In the genomic region with DNA sequence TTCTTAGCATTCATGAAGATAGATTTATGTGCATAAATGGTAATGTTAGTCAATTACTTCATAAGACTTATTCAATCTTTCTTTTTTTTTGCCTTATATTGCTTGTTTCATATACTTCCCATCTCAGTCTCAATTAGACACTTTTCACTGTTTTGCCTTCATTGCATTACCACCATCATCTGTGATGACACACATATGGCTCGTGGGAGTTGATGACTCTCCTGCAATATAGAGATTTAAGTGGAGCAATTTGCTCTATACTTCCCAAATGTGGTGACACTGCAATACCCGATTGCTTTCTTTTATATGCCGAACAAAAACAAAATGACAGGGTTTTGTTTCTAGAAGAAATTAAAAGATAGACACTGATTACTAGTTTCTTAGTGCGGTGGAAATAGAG, we compare ENCODE assay signal across 17 mouse cellular contexts.
"Had no signal": no experiment of that assay in that cellular context is flagged by ENCODE, and none has a peak within 500 bp of the region (broad histone marks: within the 10 kb centered on the region; RNA-seq: fewer than 3 reads in every experiment).

No protein-coding gene starts in this region.

- DNase-seq: forebrain, postnatal 0 days; gastrocnemius, postnatal 14 days; gastrocnemius, postnatal 36 days; heart, adult 11 months; heart, adult 2 months; heart, postnatal 14 days; heart, postnatal 36 days; kidney, adult 11 months; kidney, adult 2 months; kidney, adult 9 months; kidney, postnatal 14 days; kidney, postnatal 36 days; layer of hippocampus, adult 9-11 months; liver; liver, embryonic 13.5 days had no signal

- ATAC-seq: forebrain, postnatal 0 days; hindbrain, postnatal 0 days; intestine, embryonic 16.5 days had no signal
